In the genomic region with DNA sequence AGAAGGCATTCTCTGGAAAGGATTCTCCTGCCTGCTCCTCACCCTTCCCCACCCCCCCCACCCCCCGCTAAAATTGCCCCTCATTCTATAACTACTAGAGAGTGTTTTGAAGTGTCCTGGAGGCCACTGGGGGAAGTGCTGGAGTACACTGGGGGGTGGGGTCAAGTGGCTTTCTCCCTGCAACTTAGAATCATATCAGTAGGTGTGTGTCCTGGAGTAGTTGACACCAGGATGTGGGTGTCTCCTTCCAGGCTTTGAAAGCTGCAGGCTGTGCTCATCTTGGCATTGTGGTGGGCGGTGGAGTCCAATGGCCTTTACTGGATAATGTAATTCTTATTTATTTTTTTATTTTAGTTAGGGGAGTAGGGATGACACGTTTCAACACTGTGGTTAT, we compare ENCODE assay signal across 8 mouse cellular contexts. TPM values are rescaled to one million over a fixed set of nuclear protein-coding genes. Genes with fewer than 3 reads are reported as not detected.
DNase-seq lines count a peak whose midpoint lies in the region; ATAC-seq lines count a peak whose summit lies in the region.

No protein-coding gene starts in this region.

- no peak for ATAC-seq in hindbrain, embryonic 15.5 days (ENCODE audit: low FRiP score, low read depth)
- ATAC-seq in lung, embryonic 16.5 days (ENCODE audit: low read depth): peak; percentile 55; the same call in 1 of the 2 replicates

- peak overlapping the region; percentile 53 for H3K4me3 ChIP-seq in erythroblast, embryonic 14.5 days (replicated peaks)
- H3K4me3 ChIP-seq in hindbrain, embryonic 15.5 days: peak overlapping the region; percentile 41
- H3K4me3 ChIP-seq in lung, embryonic 16.5 days (ENCODE audit: low read length): peak overlapping the region; percentile 55

- H3K9me3 ChIP-seq in erythroblast, embryonic 14.5 days (ENCODE audit: control insufficient read depth, low read length): no peaks in the 10 kb centered on the region
- H3K9me3 ChIP-seq in hindbrain, embryonic 15.5 days: no peaks in the 10 kb centered on the region
- H3K9me3 ChIP-seq in lung, embryonic 16.5 days (ENCODE audit: control insufficient read depth, low read length): no peaks in the 10 kb centered on the region

- no peak overlapping the region for H3K27ac ChIP-seq in hindbrain, embryonic 15.5 days (replicated peaks)
- no peak overlapping the region; the same call in 1 of the 2 replicates for H3K27ac ChIP-seq in lung, embryonic 16.5 days (ENCODE audit: low read length)

- H3K27me3 ChIP-seq in erythroblast, embryonic 14.5 days (ENCODE audit: control insufficient read depth): peaks cover 9% of the 10 kb centered on the region
- H3K27me3 ChIP-seq in hindbrain, embryonic 15.5 days: no peaks in the 10 kb centered on the region
- H3K27me3 ChIP-seq in lung, embryonic 16.5 days (ENCODE audit: control insufficient read depth, insufficient read depth, low read depth, low read length): no peaks in the 10 kb centered on the region

- H3K9ac ChIP-seq in hindbrain, embryonic 15.5 days: no peak overlapping the region
- peak overlapping the region; percentile 49; the same call in 1 of the 2 replicates for H3K9ac ChIP-seq in lung, embryonic 16.5 days (ENCODE audit: low read length)

- WGBS in hindbrain, embryonic 15.5 days: 49% methylated on average over 3 of the region's 3 CpGs
- WGBS in lung, embryonic 16.5 days: 25% methylated on average over 3 of the region's 3 CpGs

- H3K4me1 ChIP-seq in erythroblast, embryonic 14.5 days (ENCODE audit: control insufficient read depth): no peaks in the 10 kb centered on the region
- H3K4me1 ChIP-seq in hindbrain, embryonic 15.5 days (replicated peaks): peaks cover 7% of the 10 kb centered on the region
- peaks cover 2% of the 10 kb centered on the region for H3K4me1 ChIP-seq in lung, embryonic 16.5 days (replicated peaks; ENCODE audit: control insufficient read depth, insufficient read depth, low read length)

- peak; percentile 5 for DNase-seq in embryo, embryonic 10 days (ENCODE audit: low spot score)
- no peak for DNase-seq in right cerebral cortex, postnatal 14 days
- DNase-seq in frontal cortex, postnatal 14 days (ENCODE audit: low spot score in 2 of 2): no peak
- DNase-seq in right cerebral cortex, postnatal 4 days: no peak
- no peak for DNase-seq in frontal cortex, postnatal 36 days (ENCODE audit: low spot score in 2 of 2)

- H3K36me3 ChIP-seq in erythroblast, embryonic 14.5 days (ENCODE audit: control insufficient read depth): no peaks in the 10 kb centered on the region
- no peaks in the 10 kb centered on the region for H3K36me3 ChIP-seq in hindbrain, embryonic 15.5 days
- no peaks in the 10 kb centered on the region for H3K36me3 ChIP-seq in lung, embryonic 16.5 days (ENCODE audit: control insufficient read depth, insufficient read depth, low read length)

- peak overlapping the region; percentile 73 for H3K4me2 ChIP-seq in hindbrain, embryonic 15.5 days
- H3K4me2 ChIP-seq in lung, embryonic 16.5 days (ENCODE audit: low read depth, low read length): peak overlapping the region; percentile 74

RNA-seq across cellular contexts. Expression of gene Pdgfd, which starts 0.7 kb away (rescaled TPM):
- polyA plus RNA-seq in erythroblast, embryonic 14.5 days (2012): not detected in 2 replicates
- polyA plus RNA-seq in hindbrain, embryonic 15.5 days (2015; fragmentation: Nextera tagmentation; extraction: Ambion mirVana): 4.2 and 4.7 TPM in 2 replicates
- 6.7 and 8.8 TPM in 2 replicates for polyA plus RNA-seq in lung, embryonic 16.5 days (2015; fragmentation: Nextera tagmentation; extraction: Ambion mirVana)
